Comparison of ENCODE assay signal across 8 mouse cellular contexts in the genomic region with DNA sequence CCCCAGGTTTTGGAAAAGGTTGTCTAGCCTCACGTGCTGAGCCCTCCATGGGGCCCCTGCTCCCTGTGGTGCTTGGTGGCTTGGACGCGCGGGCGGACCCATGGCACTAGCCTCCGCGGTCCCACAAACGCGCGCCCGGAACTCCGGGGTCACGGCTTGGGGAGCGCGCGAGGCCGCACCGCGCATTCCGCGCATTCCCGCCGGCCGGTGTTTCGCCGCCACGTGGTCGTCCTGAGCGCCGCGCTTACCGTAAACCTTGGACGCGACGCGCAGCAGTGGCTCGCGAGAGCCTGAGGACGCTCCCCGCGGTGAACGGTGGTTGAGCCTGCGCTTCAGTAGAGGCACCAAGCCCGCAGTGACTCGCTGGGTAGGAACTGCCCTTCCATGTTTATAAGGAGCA. TPM values are rescaled to one million over a fixed set of nuclear protein-coding genes. Genes with fewer than 3 reads are reported as not detected.
A peak's percentile ranks its signal among the peaks of the same experiment; 100 is the strongest.
DNase-seq lines count a peak whose midpoint lies in the region; ATAC-seq lines count a peak whose summit lies in the region.

No protein-coding gene starts in this region.

- H3K27me3 ChIP-seq in embryonic facial prominence, embryonic 11.5 days (ENCODE audit: control insufficient read depth, insufficient read depth, low read length): no peaks in the 10 kb centered on the region
- H3K27me3 ChIP-seq in heart, embryonic 10.5 days (ENCODE audit: insufficient read depth, poor library complexity, severe bottlenecking): peaks cover 10% of the 10 kb centered on the region; the same call in 1 of the 2 replicates
- H3K27me3 ChIP-seq in liver, embryonic 15.5 days: peaks cover 69% of the 10 kb centered on the region
- peaks cover 27% of the 10 kb centered on the region for H3K27me3 ChIP-seq in neural tube, embryonic 12.5 days (replicated peaks)

- peak overlapping the region; percentile 76 for H3K4me2 ChIP-seq in embryonic facial prominence, embryonic 11.5 days (ENCODE audit: low read depth, low read length)
- peak overlapping the region; percentile 68 for H3K4me2 ChIP-seq in liver, embryonic 15.5 days
- peak overlapping the region; percentile 80 for H3K4me2 ChIP-seq in neural tube, embryonic 12.5 days (replicated peaks)

- H3K36me3 ChIP-seq in embryonic facial prominence, embryonic 11.5 days (replicated peaks; ENCODE audit: control insufficient read depth, insufficient read depth, low read depth, low read length): no peaks in the 10 kb centered on the region
- no peaks in the 10 kb centered on the region for H3K36me3 ChIP-seq in heart, embryonic 10.5 days
- H3K36me3 ChIP-seq in liver, embryonic 15.5 days (replicated peaks): no peaks in the 10 kb centered on the region
- H3K36me3 ChIP-seq in neural tube, embryonic 12.5 days: no peaks in the 10 kb centered on the region

- peak overlapping the region; percentile 86; the same call in 1 of the 2 replicates for H3K27ac ChIP-seq in embryonic facial prominence, embryonic 11.5 days (replicated peaks; ENCODE audit: low read depth, low read length)
- peak overlapping the region; percentile 95 for H3K27ac ChIP-seq in heart, embryonic 10.5 days
- H3K27ac ChIP-seq in liver, embryonic 15.5 days (replicated peaks): no peak overlapping the region
- no peak overlapping the region for H3K27ac ChIP-seq in neural tube, embryonic 12.5 days

- no peak; the same call in 1 of the 2 replicates for ATAC-seq in embryonic facial prominence, embryonic 11.5 days (replicated peaks; ENCODE audit: insufficient number of reproducible peaks, low FRiP score, low TSS enrichment, low read depth)
- ATAC-seq in liver, embryonic 15.5 days (ENCODE audit: insufficient read depth): peak; percentile 36; the same call in 1 of the 2 replicates
- ATAC-seq in neural tube, embryonic 12.5 days (ENCODE audit: low FRiP score, low read depth): 0 out of 2 replicates have a peak, but pooled peaks have one; percentile 5

- H3K4me3 ChIP-seq in embryonic facial prominence, embryonic 11.5 days (ENCODE audit: low read depth, low read length): peak overlapping the region; percentile 36
- peak overlapping the region; percentile 85 for H3K4me3 ChIP-seq in heart, embryonic 10.5 days
- H3K4me3 ChIP-seq in liver, embryonic 15.5 days (replicated peaks): peak overlapping the region; percentile 54
- peak overlapping the region; percentile 31 for H3K4me3 ChIP-seq in neural tube, embryonic 12.5 days

- under 1% methylated on average over 45 of the region's 45 CpGs for WGBS in embryonic facial prominence, embryonic 11.5 days
- WGBS in heart, embryonic 10.5 days: under 1% methylated on average over 45 of the region's 45 CpGs
- WGBS in liver, embryonic 15.5 days (ENCODE audit: insufficient replicate concordance): under 1% methylated on average over 45 of the region's 45 CpGs
- WGBS in neural tube, embryonic 12.5 days: under 1% methylated on average over 45 of the region's 45 CpGs

- DNase-seq in urinary bladder, adult 18-20 months (ENCODE audit: low spot score in 2 of 2): peak; percentile 47 to 74
- DNase-seq in urinary bladder, postnatal 10 days (ENCODE audit: low spot score): no peak
- peak; percentile 95 for DNase-seq in embryonic facial prominence, embryonic 11.5 days (ENCODE audit: low spot score)
- DNase-seq in heart, embryonic 10.5 days (ENCODE audit: low spot score): peak; percentile 89
- peak; percentile 77 to 85 for DNase-seq in kidney, adult 8-10 months
- DNase-seq in thymus, postnatal 36 days: peak; percentile 62 to 63

- no peaks in the 10 kb centered on the region for H3K9me3 ChIP-seq in embryonic facial prominence, embryonic 11.5 days (replicated peaks; ENCODE audit: control insufficient read depth, low read length)
- H3K9me3 ChIP-seq in heart, embryonic 10.5 days: no peaks in the 10 kb centered on the region
- H3K9me3 ChIP-seq in liver, embryonic 15.5 days (replicated peaks): no peaks in the 10 kb centered on the region
- H3K9me3 ChIP-seq in neural tube, embryonic 12.5 days: no peaks in the 10 kb centered on the region

- no peaks in the 10 kb centered on the region for H3K4me1 ChIP-seq in embryonic facial prominence, embryonic 11.5 days (ENCODE audit: control insufficient read depth, insufficient read depth, low read length)
- peaks cover 32% of the 10 kb centered on the region for H3K4me1 ChIP-seq in heart, embryonic 10.5 days
- H3K4me1 ChIP-seq in liver, embryonic 15.5 days (replicated peaks): peaks cover 17% of the 10 kb centered on the region
- peaks cover 42% of the 10 kb centered on the region for H3K4me1 ChIP-seq in neural tube, embryonic 12.5 days

- H3K9ac ChIP-seq in embryonic facial prominence, embryonic 11.5 days (replicated peaks; ENCODE audit: low read length): peak overlapping the region; percentile 67
- no peak overlapping the region for H3K9ac ChIP-seq in liver, embryonic 15.5 days
- 0 out of 2 replicates have a peak overlapping the region, but pooled peaks have one; percentile 35 for H3K9ac ChIP-seq in neural tube, embryonic 12.5 days

RNA-seq across cellular contexts. Expression of a gene that starts 3.5 kb away (rescaled TPM):
- polyA plus RNA-seq in embryonic facial prominence, embryonic 11.5 days (2014; fragmentation: Nextera tagmentation; extraction: Ambion mirVana): 208 and 223 TPM in 2 replicates
- polyA plus RNA-seq in heart, embryonic 10.5 days (2016; fragmentation: Nextera tagmentation; extraction: Ambion mirVana): 92.1 and 96.5 TPM in 2 replicates
- 21.6 and 24.5 TPM in 2 replicates for polyA plus RNA-seq in liver, embryonic 15.5 days (2015; fragmentation: Nextera tagmentation; extraction: Ambion mirVana)
- 140 and 159 TPM in 2 replicates for polyA plus RNA-seq in neural tube, embryonic 12.5 days (2016; fragmentation: Nextera tagmentation; extraction: Ambion mirVana)

RNA-seq across cellular contexts. Expression of a gene that starts 28.4 kb away (rescaled TPM):
- 21.0 and 24.5 TPM in 2 replicates for polyA plus RNA-seq in embryonic facial prominence, embryonic 11.5 days (2014; fragmentation: Nextera tagmentation; extraction: Ambion mirVana)
- 23.3 and 26.0 TPM in 2 replicates for polyA plus RNA-seq in heart, embryonic 10.5 days (2016; fragmentation: Nextera tagmentation; extraction: Ambion mirVana)
- polyA plus RNA-seq in liver, embryonic 15.5 days (2015; fragmentation: Nextera tagmentation; extraction: Ambion mirVana): 8.3 and 9.4 TPM in 2 replicates
- polyA plus RNA-seq in neural tube, embryonic 12.5 days (2016; fragmentation: Nextera tagmentation; extraction: Ambion mirVana): 34.6 and 36.7 TPM in 2 replicates

RNA-seq across cellular contexts. Expression of a gene that starts 46.9 kb away (rescaled TPM):
- 25.4 and 29.1 TPM in 2 replicates for polyA plus RNA-seq in embryonic facial prominence, embryonic 11.5 days (2014; fragmentation: Nextera tagmentation; extraction: Ambion mirVana)
- polyA plus RNA-seq in heart, embryonic 10.5 days (2016; fragmentation: Nextera tagmentation; extraction: Ambion mirVana): 0.41 and 1.5 TPM in 2 replicates
- not detected in 2 replicates for polyA plus RNA-seq in liver, embryonic 15.5 days (2015; fragmentation: Nextera tagmentation; extraction: Ambion mirVana)
- polyA plus RNA-seq in neural tube, embryonic 12.5 days (2016; fragmentation: Nextera tagmentation; extraction: Ambion mirVana): 48.1 and 59.1 TPM in 2 replicates

Comparison
In these comparisons a context has a peak if more than half of its experiments do, and no peak if none do; other contexts are left out.
1. H3K27ac ChIP-seq: peak in embryonic facial prominence, embryonic 11.5 days (single experiment) and heart, embryonic 10.5 days (single experiment); none in liver, embryonic 15.5 days (single experiment) and neural tube, embryonic 12.5 days (single experiment).
2. H3K4me3 ChIP-seq: peak in every context shown above with its lines; median percentile 85 in heart, embryonic 10.5 days; 54 in liver, embryonic 15.5 days; 36 in embryonic facial prominence, embryonic 11.5 days; 31 in neural tube, embryonic 12.5 days.
3. RNA of a gene that starts 46.9 kb away (polyA plus RNA-seq): 48.1 to 59.1 TPM in neural tube, embryonic 12.5 days and 25.4 to 29.1 TPM in embryonic facial prominence, embryonic 11.5 days; 0.41 to 1.5 TPM in heart, embryonic 10.5 days and not detected in liver, embryonic 15.5 days; every median in the first group is over 10 times any median in the second.
4. Peak in every context shown above with its lines, with median percentiles within 50 percentile points of each other: H3K4me2 ChIP-seq.